Mouse (Mus musculus) hindbrain, embryonic 13.5 days (tissue): ENCODE measurements around the gene Fpgs. TPM values are rescaled to one million over a fixed set of nuclear protein-coding genes. Genes with fewer than 3 reads are reported as not detected.

ENCODE experiments used
- ATAC-seq: fragments of 200-750 bp; cut with Nextera tagmentation; 2 replicates; pipeline ENCODE4 v1.8.0; 2017; ENCODE audit warnings: moderate TSS enrichment; ENCODE audit not compliant: low FRiP score
- H3K27ac ChIP-seq: fragments of 300-500 bp; sonication (generic); 2 replicates; pipeline ENCODE4 v1.5.1; 2015; ENCODE audit warnings: inconsistent platforms, mild to moderate bottlenecking, moderate library complexity
- H3K27me3 ChIP-seq: fragments of 300-500 bp; sonication (generic); 2 replicates; pipeline ENCODE4 v1.6.1; 2015; ENCODE audit warnings: mild to moderate bottlenecking, inconsistent platforms
- H3K36me3 ChIP-seq: fragments of 300-500 bp; sonication (generic); 2 replicates; pipeline ENCODE4 v1.6.1; 2015; ENCODE audit warnings: mild to moderate bottlenecking, inconsistent platforms
- H3K4me1 ChIP-seq: fragments of 300-500 bp; sonication (generic); replicated peaks from 2 replicates; pipeline ENCODE4 v1.6.1; 2015; ENCODE audit warnings: inconsistent platforms
- H3K4me2 ChIP-seq: fragments of 300-500 bp; sonication (generic); 2 replicates; pipeline ENCODE4 v1.6.1; 2015; ENCODE audit warnings: inconsistent platforms, mild to moderate bottlenecking, moderate library complexity
- H3K4me3 ChIP-seq: fragments of 300-500 bp; sonication (generic); 2 replicates; pipeline ENCODE4 v1.5.1; 2015; ENCODE audit warnings: mild to moderate bottlenecking, inconsistent platforms
- H3K9ac ChIP-seq: fragments of 300-500 bp; sonication (generic); 2 replicates; pipeline ENCODE4 v1.6.1; 2015; ENCODE audit warnings: mild to moderate bottlenecking, inconsistent platforms
- H3K9me3 ChIP-seq: fragments of 300-500 bp; sonication (generic); 2 replicates; pipeline ENCODE4 v1.6.1; 2016; ENCODE audit warnings: inconsistent platforms
- WGBS: fragments of 180-500 bp; shearing (Covaris S2); methylation state at CpG from one replicate; pipeline ENCODE4 v1.1.7; 2015; 5-methylcytosine and 5-hydroxymethylcytosine counted together
- polyA plus RNA-seq: library from polyadenylated mRNA; unstranded; fragments of >200 nt; fragmentation: Nextera tagmentation; extraction: Ambion mirVana; gene quantifications from 2 replicates; pipeline ENCODE4 v1.2.1, GENCODE M21; 2015

The Fpgs gene
- polyA plus RNA-seq, 1 experiment from 2014 or later = 14.5 TPM

DNA sequence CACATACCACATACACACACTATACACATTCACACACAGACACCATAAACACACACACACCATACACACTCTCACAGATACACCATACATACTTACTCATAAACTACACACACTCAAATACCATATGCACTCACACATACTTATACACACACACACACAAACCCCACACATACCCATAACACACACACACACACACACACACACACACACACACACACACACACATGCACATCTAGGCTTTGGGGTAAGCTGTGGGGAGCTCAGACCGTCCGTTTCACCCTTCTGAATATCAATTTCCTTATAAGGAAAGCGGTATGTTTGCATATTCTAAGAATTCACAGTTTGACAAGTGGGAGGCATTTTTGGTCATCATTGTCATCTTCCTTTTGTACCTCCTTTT lies 18.6 kb upstream of the Fpgs start:
- Histone ChIP-seq H3K4me3 (no peak overlapping the region), H3K9ac (no peak overlapping the region), H3K27me3 (no peaks in the 10 kb centered on the region), H3K4me1 (peaks cover 20% of the 10 kb centered on the region), H3K36me3 (no peaks in the 10 kb centered on the region), H3K4me2 (no peak overlapping the region), H3K27ac (no peak overlapping the region), H3K9me3 (no peaks in the 10 kb centered on the region)
- 78% methylated on average over 3 of the region's 3 CpGs for WGBS
- no peak for ATAC-seq

DNA sequence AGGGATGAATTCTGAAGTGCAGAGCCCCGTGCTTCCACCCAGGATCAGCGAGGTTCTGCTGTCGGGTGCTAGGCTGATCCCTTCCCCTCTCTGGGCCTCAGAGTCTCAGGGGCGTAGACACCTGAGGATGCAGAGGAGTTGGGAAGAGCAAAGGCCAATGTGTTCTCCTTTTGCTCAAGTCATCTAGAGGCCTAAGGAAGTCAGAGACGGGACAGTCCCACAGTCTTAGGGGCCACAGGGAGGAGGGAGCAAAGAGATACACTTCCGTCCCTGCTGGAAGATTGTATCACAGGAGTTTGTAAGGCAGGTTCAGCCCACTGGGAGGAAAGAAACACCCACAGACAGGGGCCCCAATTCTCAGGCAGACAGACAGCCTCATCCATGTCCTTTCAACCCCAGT lies 18.1 kb upstream of the Fpgs start:
- no peaks in the 10 kb centered on the region for H3K36me3 ChIP-seq
- H3K27ac ChIP-seq = no peak overlapping the region
- H3K4me3 ChIP-seq = no peak overlapping the region
- no peaks in the 10 kb centered on the region for H3K9me3 ChIP-seq
- 64% methylated on average over 6 of the region's 6 CpGs for WGBS
- H3K4me2 ChIP-seq = peak overlapping the region; percentile 6; the same call in 1 of the 2 replicates
- ATAC-seq = no peak
- no peaks in the 10 kb centered on the region for H3K27me3 ChIP-seq
- H3K9ac ChIP-seq = no peak overlapping the region; the same call in 1 of the 2 replicates
- peaks cover 18% of the 10 kb centered on the region for H3K4me1 ChIP-seq

DNA sequence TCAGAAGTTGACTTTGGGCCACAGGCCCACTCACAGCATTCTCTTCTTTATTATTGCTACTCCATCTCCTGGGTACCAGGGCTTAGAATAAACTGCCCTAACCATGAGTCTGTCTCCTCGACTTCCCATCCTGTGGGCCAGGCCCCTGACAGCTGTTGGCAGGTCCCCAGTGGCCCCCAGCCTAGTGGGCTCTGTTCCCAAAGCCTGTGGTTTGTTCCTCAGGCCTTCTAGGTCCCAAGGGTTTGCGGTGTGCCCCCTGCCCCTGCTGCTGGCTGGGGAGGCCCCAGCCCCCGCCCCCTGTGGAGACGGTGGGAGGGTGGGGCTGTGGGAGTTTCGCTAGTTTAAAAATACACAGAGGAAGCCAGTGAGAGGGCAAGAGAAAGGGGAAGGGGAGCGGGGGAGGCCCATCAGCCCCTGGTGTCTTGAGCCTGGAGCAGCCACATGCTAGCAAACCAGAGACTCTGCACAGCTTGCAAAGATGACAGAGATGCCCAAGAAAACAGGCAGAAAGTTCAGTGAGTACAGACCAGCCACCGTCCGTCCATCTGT lies 16.8 kb upstream of the Fpgs start, which contains the start of gene Sh2d3c:
TSS of gene Sh2d3c (plus strand) at position 375 of the 549 bp plus-strand sequence.
- Histone ChIP-seq H3K27me3 (no peaks in the 10 kb centered on the region), H3K4me1 (peaks cover 16% of the 10 kb centered on the region), H3K27ac (no peak within 1 kb of the TSS), H3K4me2 (peak within 1 kb of the TSS; percentile 6; the same call in 1 of the 2 replicates), H3K9me3 (no peaks in the 10 kb centered on the region), H3K9ac (peak within 1 kb of the TSS; percentile 6; the same call in 1 of the 2 replicates), H3K4me3 (no peak within 1 kb of the TSS), H3K36me3 (no peaks in the 10 kb centered on the region)
- 49% methylated on average over 8 of the region's 8 CpGs for WGBS
- ATAC-seq = no peak

DNA sequence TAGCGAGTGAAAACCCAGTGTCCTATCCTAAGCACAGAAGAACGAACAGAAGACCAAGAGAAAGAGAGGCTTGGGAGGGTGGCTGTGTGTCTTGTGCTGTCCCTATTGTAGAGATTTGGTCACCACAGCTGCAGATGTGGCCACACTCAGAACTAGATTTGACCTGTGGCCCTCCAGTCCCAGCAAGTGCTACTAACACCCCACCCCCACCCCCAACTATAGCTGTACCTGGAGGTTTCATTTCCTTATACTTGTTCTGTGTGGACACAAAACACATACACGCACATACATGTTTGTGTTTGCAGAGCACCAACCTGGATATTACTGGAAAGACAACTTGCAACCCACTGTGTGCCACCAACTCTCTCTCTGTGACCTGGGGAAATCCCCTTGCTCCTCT lies 16.1 kb upstream of the Fpgs start:
- no peaks in the 10 kb centered on the region for H3K36me3 ChIP-seq
- ATAC-seq = no peak
- peaks cover 17% of the 10 kb centered on the region for H3K4me1 ChIP-seq
- 96% methylated on average over 3 of the region's 3 CpGs for WGBS
- H3K27me3 ChIP-seq = no peaks in the 10 kb centered on the region
- H3K9ac ChIP-seq = no peak overlapping the region
- H3K9me3 ChIP-seq = no peaks in the 10 kb centered on the region
- H3K4me2 ChIP-seq = no peak overlapping the region
- H3K27ac ChIP-seq = no peak overlapping the region
- H3K4me3 ChIP-seq = no peak overlapping the region

DNA sequence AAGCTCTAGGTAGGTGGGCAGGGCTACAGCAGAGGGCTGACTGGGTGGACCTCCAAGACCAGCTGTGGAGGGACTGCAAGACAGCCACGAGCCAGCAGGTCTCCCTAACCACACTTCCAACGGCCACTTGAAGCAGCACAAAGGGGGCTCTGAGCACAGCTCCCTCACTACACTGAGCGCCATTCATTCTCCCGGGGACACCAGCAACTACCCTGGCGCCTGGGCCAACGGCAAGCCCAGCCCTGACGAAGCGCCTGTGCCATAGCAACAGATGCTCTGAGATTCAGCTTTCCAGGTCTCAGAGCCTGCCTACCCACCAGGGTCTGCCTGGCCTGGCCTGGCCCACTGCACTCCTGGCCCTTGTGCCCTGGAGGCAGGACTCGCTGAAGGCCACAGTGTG lies 14.8 kb upstream of the Fpgs start:
- H3K4me2 ChIP-seq = no peak overlapping the region
- ATAC-seq = 0 out of 2 replicates have a peak, but pooled peaks have one; percentile 43
- H3K9me3 ChIP-seq = no peaks in the 10 kb centered on the region
- peaks cover 30% of the 10 kb centered on the region for H3K4me1 ChIP-seq
- peak overlapping the region; percentile 35 for H3K9ac ChIP-seq
- 35% methylated on average over 9 of the region's 9 CpGs for WGBS
- H3K27me3 ChIP-seq = no peaks in the 10 kb centered on the region
- H3K36me3 ChIP-seq = no peaks in the 10 kb centered on the region
- H3K27ac ChIP-seq = peak overlapping the region; percentile 40; the same call in 1 of the 2 replicates
- H3K4me3 ChIP-seq = no peak overlapping the region

DNA sequence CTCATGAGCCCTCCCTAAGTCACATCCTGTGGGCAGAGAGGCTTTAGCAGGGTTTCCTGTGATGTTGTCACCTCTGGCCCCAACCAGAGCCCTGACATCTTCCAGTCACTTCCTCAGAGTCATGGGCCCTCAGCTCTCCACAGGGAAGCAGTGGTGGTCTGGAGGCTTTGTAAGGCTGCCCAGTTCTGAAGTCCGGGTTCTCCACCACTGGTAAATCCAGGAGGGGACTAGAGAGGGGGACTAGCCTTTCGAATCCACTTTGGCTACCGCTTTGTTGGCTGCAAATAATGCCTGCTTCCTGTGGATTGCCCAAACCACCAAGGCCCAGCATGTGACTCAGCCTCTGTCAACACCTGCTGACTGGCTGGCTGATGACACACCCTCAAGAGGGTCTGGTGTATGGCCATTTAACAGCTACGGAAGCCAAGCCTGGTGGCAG lies 11.1 kb upstream of the Fpgs start:
- H3K27ac ChIP-seq = peak overlapping the region; percentile 44; the same call in 1 of the 2 replicates
- peak overlapping the region; percentile 94 for H3K9ac ChIP-seq
- no peak overlapping the region for H3K4me2 ChIP-seq
- H3K36me3 ChIP-seq = peaks cover 12% of the 10 kb centered on the region
- H3K27me3 ChIP-seq = no peaks in the 10 kb centered on the region
- no peak overlapping the region for H3K4me3 ChIP-seq
- WGBS = 64% methylated on average over 4 of the region's 4 CpGs
- no peaks in the 10 kb centered on the region for H3K9me3 ChIP-seq
- ATAC-seq = no peak
- H3K4me1 ChIP-seq = peaks cover 34% of the 10 kb centered on the region

DNA sequence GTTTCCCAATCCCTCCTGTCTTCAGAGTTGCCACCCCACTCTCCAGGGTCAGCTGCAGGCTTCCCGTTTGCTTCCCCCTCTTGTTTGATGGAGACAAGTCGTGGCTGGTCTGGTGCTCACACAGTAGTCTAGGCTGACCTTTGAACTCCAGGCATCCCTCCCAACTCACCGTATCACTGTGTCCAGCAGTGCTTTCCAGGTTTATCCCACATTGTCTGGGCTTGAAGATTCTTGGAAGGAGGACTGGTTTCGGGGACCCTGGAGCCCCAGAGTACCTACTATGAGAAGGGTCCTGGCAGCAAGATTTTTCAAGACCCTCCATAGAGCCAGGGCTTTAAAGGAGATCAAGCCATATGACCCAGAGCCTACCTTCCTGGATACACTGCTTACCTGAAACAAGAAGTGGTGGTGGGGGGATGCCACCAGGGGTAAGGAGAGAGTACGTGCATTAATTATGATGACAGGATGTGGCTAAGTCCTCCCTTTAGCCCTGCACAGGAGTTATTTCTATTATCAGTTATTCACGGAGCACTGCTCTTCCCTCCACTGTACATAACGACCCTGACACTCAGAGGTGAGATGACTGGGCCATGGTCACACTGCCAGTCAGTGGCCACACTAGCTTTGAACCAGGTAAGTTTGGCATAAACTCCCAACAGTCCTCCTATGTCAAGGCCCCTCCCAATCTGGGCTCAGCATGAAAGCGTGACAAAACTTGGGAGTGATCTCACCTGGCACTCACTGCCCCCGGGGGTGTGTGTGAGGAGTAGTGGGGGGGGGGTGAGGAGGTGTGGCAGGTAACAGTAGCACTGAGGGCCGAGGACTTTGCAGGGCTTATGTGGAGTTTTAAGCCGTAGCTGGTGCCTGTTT lies 10.4 kb upstream of the Fpgs start:
- 65% methylated on average over 11 of the region's 11 CpGs for WGBS
- peak overlapping the region; percentile 99 for H3K4me2 ChIP-seq
- H3K4me1 ChIP-seq = peaks cover 34% of the 10 kb centered on the region
- no peak for ATAC-seq
- H3K27me3 ChIP-seq = no peaks in the 10 kb centered on the region
- peaks cover 19% of the 10 kb centered on the region for H3K36me3 ChIP-seq
- peak overlapping the region; percentile 92 for H3K4me3 ChIP-seq
- H3K9me3 ChIP-seq = no peaks in the 10 kb centered on the region
- H3K27ac ChIP-seq = peak overlapping the region; percentile 100
- peak overlapping the region; percentile 94 for H3K9ac ChIP-seq

DNA sequence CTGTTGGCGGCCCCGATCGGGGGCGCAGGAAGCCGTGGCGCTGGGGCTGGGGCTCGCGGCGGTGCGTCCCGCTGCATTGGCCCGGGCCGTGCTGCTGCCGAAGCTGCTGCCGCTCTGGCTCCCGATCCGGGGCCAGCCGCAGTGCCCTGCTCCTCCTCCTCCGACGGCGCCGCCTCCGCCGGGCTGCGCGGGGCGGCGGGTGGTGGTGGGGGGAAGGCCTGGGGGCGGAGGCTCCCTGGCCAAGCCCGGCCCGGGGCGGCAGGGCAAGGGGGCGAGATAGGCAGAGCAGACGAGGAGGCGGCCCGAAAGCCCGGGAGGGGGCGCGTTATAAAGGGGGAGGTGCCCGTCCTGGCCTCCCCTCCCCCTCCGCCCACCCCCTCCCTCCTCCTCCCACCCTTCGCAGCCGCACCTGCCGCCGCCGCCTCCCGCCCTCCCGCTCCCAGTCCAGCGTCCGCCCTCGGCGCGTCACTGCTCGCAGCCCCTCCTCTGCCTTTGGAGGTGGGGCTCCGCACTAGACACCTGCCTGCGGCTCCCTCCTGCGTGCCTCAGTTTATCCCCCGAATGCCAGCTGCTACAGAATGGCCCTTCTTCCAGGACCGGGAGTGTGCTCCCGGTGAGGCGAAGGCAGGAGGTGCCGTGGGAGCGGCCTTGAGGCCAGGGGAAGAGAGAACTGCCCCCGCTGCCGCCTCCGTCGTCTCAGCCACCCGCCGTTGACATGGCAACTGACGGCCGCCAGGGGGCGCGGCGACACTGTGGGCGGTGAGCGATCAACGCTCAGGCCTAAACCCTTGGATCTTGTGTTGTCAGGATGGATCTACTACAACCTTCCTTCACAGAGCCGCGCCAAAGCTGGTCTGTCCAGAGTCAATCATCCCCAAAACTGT lies 9.2 kb upstream of the Fpgs start, which contains the start of gene Cdk9:
TSS of gene Cdk9 (minus strand) at position 143 of the 884 bp plus-strand sequence.
- Histone ChIP-seq H3K4me3 (peak within 1 kb of the TSS; percentile 92), H3K9ac (peak within 1 kb of the TSS; percentile 94), H3K27ac (peak within 1 kb of the TSS; percentile 100), H3K9me3 (no peaks in the 10 kb centered on the region), H3K36me3 (peaks cover 30% of the 10 kb centered on the region), H3K27me3 (no peaks in the 10 kb centered on the region), H3K4me2 (peak within 1 kb of the TSS; percentile 99), H3K4me1 (peaks cover 30% of the 10 kb centered on the region)
- peak; percentile 90 for ATAC-seq
- WGBS = under 1% methylated on average over 52 of the region's 79 CpGs

DNA sequence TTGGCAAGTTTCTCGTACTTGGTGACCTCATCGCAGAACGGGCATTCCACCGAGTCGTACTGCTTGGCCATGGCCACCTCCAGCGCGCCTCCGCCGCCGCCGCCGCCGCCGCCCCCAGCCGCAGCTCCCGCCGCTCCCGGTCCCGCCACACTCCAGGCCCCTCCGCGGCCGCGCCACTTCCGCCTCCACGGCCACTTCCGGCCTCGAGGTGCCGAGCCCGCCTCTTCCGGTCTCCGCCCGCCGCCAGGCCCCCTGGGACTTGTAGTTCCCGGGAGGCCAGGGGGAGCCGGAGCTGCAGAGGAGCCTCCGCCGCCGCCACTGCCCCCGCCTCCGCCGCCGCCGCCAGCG lies 8.6 kb upstream of the Fpgs start:
- H3K27ac ChIP-seq = peak overlapping the region; percentile 100
- ATAC-seq = peak; percentile 88
- WGBS = under 1% methylated on average over 39 of the region's 44 CpGs

DNA sequence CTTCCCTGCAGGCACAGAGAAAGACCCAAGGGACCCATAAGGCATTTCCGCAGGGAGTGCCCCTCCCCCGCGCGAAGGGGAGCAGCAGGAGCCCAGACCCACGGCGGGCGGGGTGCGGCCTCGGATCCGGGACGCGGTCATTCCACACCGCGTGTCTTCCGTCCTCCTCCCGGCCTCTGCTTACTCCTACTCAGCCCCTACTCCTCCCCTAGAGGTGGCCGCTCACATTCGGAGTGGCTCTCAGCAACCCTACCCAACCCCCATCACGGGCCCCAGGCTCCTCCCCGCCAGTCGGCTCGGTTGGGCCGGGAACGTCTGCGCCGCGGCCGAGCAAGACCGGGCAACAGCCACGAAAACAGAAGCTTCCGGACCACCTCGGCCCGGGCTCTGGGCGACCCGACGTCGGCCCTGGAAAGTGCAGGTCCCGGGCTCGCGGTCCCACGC lies 8.2 kb upstream of the Fpgs start:
- peak overlapping the region; percentile 100 for H3K27ac ChIP-seq
- peak; percentile 23 for ATAC-seq
- no peaks in the 10 kb centered on the region for H3K9me3 ChIP-seq
- H3K27me3 ChIP-seq = no peaks in the 10 kb centered on the region
- H3K4me2 ChIP-seq = peak overlapping the region; percentile 99
- H3K4me3 ChIP-seq = peak overlapping the region; percentile 92
- peak overlapping the region; percentile 94 for H3K9ac ChIP-seq
- under 1% methylated on average over 41 of the region's 41 CpGs for WGBS
- peaks cover 39% of the 10 kb centered on the region for H3K36me3 ChIP-seq
- peaks cover 30% of the 10 kb centered on the region for H3K4me1 ChIP-seq

More for the DNA sequence above, 8.6 kb upstream of the Fpgs start:
- H3K9ac ChIP-seq = peak overlapping the region; percentile 94
- H3K9me3 ChIP-seq = no peaks in the 10 kb centered on the region
- H3K36me3 ChIP-seq = peaks cover 37% of the 10 kb centered on the region
- no peaks in the 10 kb centered on the region for H3K27me3 ChIP-seq
- peaks cover 30% of the 10 kb centered on the region for H3K4me1 ChIP-seq
- peak overlapping the region; percentile 99 for H3K4me2 ChIP-seq
- peak overlapping the region; percentile 92 for H3K4me3 ChIP-seq

DNA sequence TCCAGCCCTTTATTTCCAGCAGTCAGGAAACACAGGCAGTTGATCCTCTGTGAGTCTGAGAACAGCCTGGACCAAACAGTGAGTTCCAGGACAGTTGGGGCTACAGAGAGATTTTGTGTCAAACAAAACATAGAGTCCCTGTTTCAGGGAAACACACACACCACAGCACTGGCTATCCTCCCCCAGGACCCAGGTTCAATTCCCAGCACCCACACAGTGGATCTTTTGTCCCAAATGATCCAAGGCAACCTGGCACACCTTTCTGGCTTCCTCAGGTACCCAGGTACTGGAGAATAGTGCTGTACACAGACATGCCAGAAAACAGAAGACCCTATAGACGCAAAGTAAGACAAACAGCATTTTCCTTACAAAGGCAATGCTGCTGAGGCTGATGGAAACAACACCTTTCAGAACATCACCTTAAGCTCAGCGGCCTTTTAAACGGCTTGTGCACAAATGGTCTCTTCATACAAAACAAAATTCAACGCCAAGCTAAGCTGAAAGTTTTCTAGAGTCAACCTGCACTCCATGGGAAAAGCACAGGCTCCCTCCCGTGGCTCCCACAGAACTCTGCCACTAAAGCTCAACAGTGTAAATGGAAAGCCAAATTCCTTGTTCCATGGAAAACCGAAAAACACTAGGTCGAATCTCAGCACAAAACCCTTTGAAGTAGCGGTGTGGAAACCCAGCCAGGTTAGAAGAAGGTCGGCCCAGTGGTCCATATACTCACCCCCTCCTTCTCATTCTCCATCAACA lies 7.5 kb upstream of the Fpgs start:
- H3K36me3 ChIP-seq = peaks cover 46% of the 10 kb centered on the region
- H3K27ac ChIP-seq = peak overlapping the region; percentile 100
- no peaks in the 10 kb centered on the region for H3K9me3 ChIP-seq
- peaks cover 30% of the 10 kb centered on the region for H3K4me1 ChIP-seq
- WGBS = 33% methylated on average over 9 of the region's 9 CpGs
- no peaks in the 10 kb centered on the region for H3K27me3 ChIP-seq
- no peak for ATAC-seq
- peak overlapping the region; percentile 94 for H3K9ac ChIP-seq
- H3K4me3 ChIP-seq = peak overlapping the region; percentile 92
- peak overlapping the region; percentile 99 for H3K4me2 ChIP-seq
